Mouse (Mus musculus) E14TG2a.4 (cell line): ENCODE results near the gene Pitpnm1.

Source experiments
- CTCF ChIP-seq: conservative IDR thresholded peaks from 2 replicates; pipeline ENCODE4 v1.5.1; 2014; ENCODE audit warnings: low read length
- NANOG ChIP-seq: IDR thresholded peaks from 2 replicates; pipeline ENCODE4 v1.6.1; 2014; ENCODE audit warnings: borderline replicate concordance, low read length, mixed read lengths

GRCm38 (mm10) chr19:4066280-4066679 lies 33.5 kb upstream of the Pitpnm1 start:
- no peak for TF ChIP-seq CTCF
- TF ChIP-seq NANOG, result no peak
